ENCODE assay signal across 8 mouse cellular contexts in the genomic region with DNA sequence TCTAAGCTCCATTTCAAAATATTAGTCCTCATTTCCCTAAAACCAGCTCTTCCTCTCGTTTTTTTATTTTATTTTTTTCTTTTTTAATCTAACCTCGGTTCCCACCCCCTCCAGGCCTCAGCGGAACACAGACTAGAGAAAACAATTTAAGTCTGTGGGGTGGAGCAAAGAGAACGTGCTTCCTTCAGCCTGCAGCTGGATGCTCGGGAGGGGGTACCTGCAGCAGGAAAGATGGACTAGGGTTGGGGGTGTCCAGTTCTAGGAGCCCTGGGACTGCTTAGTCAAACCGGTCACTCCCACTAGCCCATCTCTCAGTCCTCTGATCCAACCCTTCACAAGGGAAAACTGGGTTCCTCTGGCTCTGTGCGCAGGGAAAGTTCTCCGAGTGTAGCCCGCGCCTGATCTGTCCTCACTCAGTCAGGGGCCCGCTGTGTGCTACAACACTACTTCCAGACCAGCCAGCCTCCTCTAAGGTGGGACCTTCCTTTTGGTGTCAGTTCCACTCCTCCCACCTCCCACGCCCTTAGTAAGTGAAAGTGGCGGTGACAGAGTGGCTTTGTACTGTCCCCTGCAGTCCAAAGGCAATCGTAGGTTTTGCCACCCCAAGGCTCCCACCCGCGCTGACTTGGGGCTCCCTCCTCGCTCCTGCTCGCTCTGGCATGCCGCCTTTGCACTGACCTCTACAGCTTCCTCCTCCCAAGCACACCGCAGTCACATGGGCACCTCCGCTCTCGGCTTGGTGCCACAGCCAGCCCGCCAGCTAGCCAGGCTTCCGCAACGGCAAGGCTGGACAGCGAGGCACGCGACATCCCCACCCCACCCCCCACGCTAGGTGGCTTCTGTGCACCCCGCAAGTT. TPM values are rescaled to one million over a fixed set of nuclear protein-coding genes. Genes with fewer than 3 reads are reported as not detected.
DNase-seq lines count a peak whose midpoint lies in the region; ATAC-seq and TF ChIP-seq lines count a peak whose summit lies in the region.

No protein-coding gene starts in this region.

- H3K36me3 ChIP-seq in forebrain, embryonic 14.5 days (ENCODE audit: control insufficient read depth, insufficient read depth, low read length) = peaks cover 18% of the 10 kb centered on the region
- H3K36me3 ChIP-seq in lung, embryonic 16.5 days (ENCODE audit: control insufficient read depth, insufficient read depth, low read length) = no peaks in the 10 kb centered on the region; the same call in 1 of the 2 replicates

- H3K9ac ChIP-seq in forebrain, embryonic 14.5 days (ENCODE audit: low read length) = peak overlapping the region; percentile 70
- peak overlapping the region; percentile 61 for H3K9ac ChIP-seq in lung, embryonic 16.5 days (ENCODE audit: low read length)

- no peak for TF ChIP-seq CTCF in layer of hippocampus, adult 2 months (conservative IDR thresholded peaks at IDR 0.05)

- H3K9me3 ChIP-seq in forebrain, embryonic 14.5 days (replicated peaks; ENCODE audit: control insufficient read depth, low read length) = no peaks in the 10 kb centered on the region
- no peaks in the 10 kb centered on the region for H3K9me3 ChIP-seq in lung, embryonic 16.5 days (ENCODE audit: control insufficient read depth, low read length)

- peaks cover 10% of the 10 kb centered on the region for H3K27me3 ChIP-seq in forebrain, embryonic 14.5 days (replicated peaks; ENCODE audit: control insufficient read depth, insufficient read depth, low read length)
- H3K27me3 ChIP-seq in lung, embryonic 16.5 days (ENCODE audit: control insufficient read depth, insufficient read depth, low read depth, low read length) = peaks cover 21% of the 10 kb centered on the region

- H3K4me3 ChIP-seq in forebrain, embryonic 14.5 days (ENCODE audit: low read depth, low read length) = peak overlapping the region; percentile 34
- peak overlapping the region; percentile 60 for H3K4me3 ChIP-seq in layer of hippocampus, adult 2 months
- peak overlapping the region; percentile 50 for H3K4me3 ChIP-seq in lung, embryonic 16.5 days (ENCODE audit: low read length)

- ATAC-seq in cerebellum, adult (ENCODE audit: insufficient number of reproducible peaks, low FRiP score, low TSS enrichment) = 0 out of 2 replicates have a peak, but pooled peaks have one; percentile 39
- ATAC-seq in forebrain, embryonic 14.5 days = peak; percentile 21
- peak; percentile 73 for ATAC-seq in lung, embryonic 16.5 days (ENCODE audit: low read depth)
- peak; percentile 44 for ATAC-seq in neutrophil, adult 5-6 weeks (ENCODE audit: extremely low read depth, insufficient number of reproducible peaks, low FRiP score, poor library complexity, severe bottlenecking)

- peak overlapping the region; percentile 86 for H3K4me2 ChIP-seq in forebrain, embryonic 14.5 days (ENCODE audit: low read length)
- peak overlapping the region; percentile 64 for H3K4me2 ChIP-seq in lung, embryonic 16.5 days (ENCODE audit: low read depth, low read length)

- H3K4me1 ChIP-seq in forebrain, embryonic 14.5 days (ENCODE audit: control insufficient read depth, insufficient read depth, low read length) = peaks cover 19% of the 10 kb centered on the region
- peaks cover 25% of the 10 kb centered on the region for H3K4me1 ChIP-seq in lung, embryonic 16.5 days (replicated peaks; ENCODE audit: control insufficient read depth, insufficient read depth, low read length)

- H3K27ac ChIP-seq in forebrain, embryonic 14.5 days (ENCODE audit: low read depth, low read length) = peak overlapping the region; percentile 39; the same call in 1 of the 2 replicates
- peak overlapping the region; percentile 72 for H3K27ac ChIP-seq in layer of hippocampus, adult 2 months
- peak overlapping the region; percentile 26; the same call in 1 of the 2 replicates for H3K27ac ChIP-seq in lung, embryonic 16.5 days (ENCODE audit: low read length)

- 2% methylated on average over 30 of the region's 30 CpGs for WGBS in forebrain, embryonic 14.5 days
- WGBS in lung, embryonic 16.5 days = 2% methylated on average over 30 of the region's 30 CpGs

- peak; percentile 35 for DNase-seq in ES-CJ7 (ENCODE audit: low read depth, low spot score)
- DNase-seq in forebrain, embryonic 14.5 days (ENCODE audit: low spot score) = peak; percentile 43
- DNase-seq in heart, postnatal 4 days = peak; percentile 79
- DNase-seq in layer of hippocampus, adult 2 months (ENCODE audit: low spot score in 2 of 2) = no peak
- peak; percentile 44 for DNase-seq in thymus, postnatal 0 days (ENCODE audit: low spot score)

RNA-seq across cellular contexts. Expression of gene Kdm2b, which starts 38.3 kb away (rescaled TPM):
- 73.8 and 94.1 TPM in 2 replicates for polyA plus RNA-seq in forebrain, embryonic 14.5 days (2014; fragmentation: Nextera tagmentation; extraction: Ambion mirVana)
- total RNA-seq in heart, postnatal 4 days (2021) = 10 to 100 TPM; 27.7 to 29.5 TPM
- 10 to 100 TPM; 35.0 to 36.7 TPM for total RNA-seq in layer of hippocampus, adult 2 months (2021)
- 35.5 and 37.6 TPM in 2 replicates for polyA plus RNA-seq in lung, embryonic 16.5 days (2015; fragmentation: Nextera tagmentation; extraction: Ambion mirVana)
- 24.3 and 27.4 TPM in 2 replicates for total RNA-seq in neutrophil, adult 5-6 weeks (2017)
- polyA plus RNA-seq in thymus, postnatal 0 days (2015; fragmentation: Nextera tagmentation; extraction: Ambion mirVana) = 29.6 and 31.8 TPM in 2 replicates

Comparison
In these comparisons a context has a peak if more than half of its experiments do, and no peak if none do; other contexts are left out.
1. DNase-seq: peak in ES-CJ7 (single experiment), forebrain, embryonic 14.5 days (single experiment), heart, postnatal 4 days (single experiment) and thymus, postnatal 0 days (single experiment); none in layer of hippocampus, adult 2 months (0 of 2).
2. ATAC-seq: peak in every context shown above with its lines; median percentile 73 in lung, embryonic 16.5 days; 44 in neutrophil, adult 5-6 weeks; 39 in cerebellum, adult; 21 in forebrain, embryonic 14.5 days.
3. Peak in every context shown above with its lines, with median percentiles within 50 percentile points of each other: H3K27ac ChIP-seq and H3K4me3 ChIP-seq.